Mouse (Mus musculus): Measurements from ENCODE around the gene Cpeb3. TPM values are rescaled to one million over a fixed set of nuclear protein-coding genes. Genes with fewer than 3 reads are reported as not detected.
A peak's percentile ranks its signal among the peaks of the same experiment; 100 is the strongest.

The Cpeb3 gene
- polyA plus RNA-seq, 1 experiment from 2014 or later, result 11.2 TPM

DNA sequence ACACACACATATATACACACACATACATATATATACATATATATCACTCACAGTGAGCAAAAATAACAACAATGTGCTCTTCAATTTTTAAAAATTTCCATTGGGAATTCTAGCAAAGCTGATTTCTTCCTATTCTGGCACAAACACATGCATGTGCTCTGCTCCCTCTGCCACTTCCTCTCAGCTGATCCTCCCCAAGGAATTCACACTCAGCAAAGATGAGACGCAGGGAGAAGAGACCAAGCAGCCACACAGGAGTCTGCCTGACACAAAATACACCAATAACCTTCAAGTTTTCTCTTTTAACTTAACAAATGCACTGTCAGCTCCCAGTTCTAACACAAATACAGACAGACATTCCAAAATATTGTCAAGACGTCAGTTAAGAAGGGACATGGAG is 89.1 kb downstream of the Cpeb3 start:
- Histone ChIP-seq H3K27ac (ENCODE audit: low read length) (no peak overlapping the region), H3K4me3 (ENCODE audit: low read depth, low read length) (no peak overlapping the region), H3K27me3 (ENCODE audit: control insufficient read depth, insufficient read depth, low read depth, low read length) (no peaks in the 10 kb centered on the region), H3K9me3 (replicated peaks; ENCODE audit: control insufficient read depth, low read length, poor library complexity, severe bottlenecking) (no peaks in the 10 kb centered on the region), H3K4me2 (ENCODE audit: low read length) (no peak overlapping the region), H3K36me3 (ENCODE audit: control insufficient read depth, insufficient read depth, low read length) (peaks cover 5% of the 10 kb centered on the region; the same call in 1 of the 2 replicates), H3K9ac (ENCODE audit: low read depth, low read length) (no peak overlapping the region), H3K4me1 (ENCODE audit: control insufficient read depth, insufficient read depth, low read length) (no peaks in the 10 kb centered on the region)
- 51% methylated on average over 2 of the region's 2 CpGs for WGBS
- ATAC-seq, result no peak

- WGBS, result 93% methylated on average over 1 of the region's 1 CpGs
- H3K4me1 ChIP-seq (ENCODE audit: control insufficient read depth, insufficient read depth, low read length), result no peaks in the 10 kb centered on the region
These were observed 92.6 kb downstream of the Cpeb3 start for GRCm38 (mm10) chr19:37115824-37116223.

DNA sequence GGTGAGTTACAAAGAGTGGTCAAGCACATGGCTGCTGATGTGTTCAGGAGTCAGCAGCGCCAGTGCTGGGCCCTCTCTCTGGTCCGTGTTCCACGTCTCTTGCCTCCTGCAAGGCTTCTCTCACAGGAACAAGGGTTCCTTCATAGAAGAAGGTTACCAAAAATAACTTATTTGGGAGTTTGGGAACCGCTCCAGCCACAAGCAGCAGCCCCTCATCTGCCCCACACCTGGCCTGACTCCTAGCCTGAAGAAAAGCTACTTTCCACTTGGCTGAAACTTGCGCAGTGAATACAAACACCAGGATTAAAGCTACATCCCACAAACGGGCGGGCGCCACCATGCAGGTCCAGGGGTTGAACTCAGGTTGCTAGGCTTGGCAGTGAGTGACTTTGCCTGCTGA is 93.0 kb downstream of the Cpeb3 start:
- ATAC-seq, result no peak
- Histone ChIP-seq H3K4me1 (ENCODE audit: control insufficient read depth, insufficient read depth, low read length) (no peaks in the 10 kb centered on the region), H3K9ac (ENCODE audit: low read depth, low read length) (no peak overlapping the region), H3K27me3 (ENCODE audit: control insufficient read depth, insufficient read depth, low read depth, low read length) (no peaks in the 10 kb centered on the region), H3K27ac (ENCODE audit: low read length) (no peak overlapping the region), H3K9me3 (replicated peaks; ENCODE audit: control insufficient read depth, low read length, poor library complexity, severe bottlenecking) (no peaks in the 10 kb centered on the region), H3K4me2 (ENCODE audit: low read length) (no peak overlapping the region), H3K36me3 (ENCODE audit: control insufficient read depth, insufficient read depth, low read length) (0 out of 2 replicates have a peak, but pooled peaks cover 5% of the 10 kb centered on the region), H3K4me3 (ENCODE audit: low read depth, low read length) (no peak overlapping the region)
- 79% methylated on average over 8 of the region's 8 CpGs for WGBS

More at GRCm38 (mm10) chr19:37115824-37116223, 92.6 kb downstream of the Cpeb3 start:
- no peak overlapping the region for H3K27ac ChIP-seq (ENCODE audit: low read length)
- H3K9me3 ChIP-seq (replicated peaks; ENCODE audit: control insufficient read depth, low read length, poor library complexity, severe bottlenecking), result no peaks in the 10 kb centered on the region
- H3K4me3 ChIP-seq (ENCODE audit: low read depth, low read length), result no peak overlapping the region
- no peaks in the 10 kb centered on the region for H3K27me3 ChIP-seq (ENCODE audit: control insufficient read depth, insufficient read depth, low read depth, low read length)
- no peak overlapping the region for H3K9ac ChIP-seq (ENCODE audit: low read depth, low read length)
- H3K36me3 ChIP-seq (ENCODE audit: control insufficient read depth, insufficient read depth, low read length), result 0 out of 2 replicates have a peak, but pooled peaks cover 5% of the 10 kb centered on the region
- no peak overlapping the region for H3K4me2 ChIP-seq (ENCODE audit: low read length)
- no peak for ATAC-seq

DNA sequence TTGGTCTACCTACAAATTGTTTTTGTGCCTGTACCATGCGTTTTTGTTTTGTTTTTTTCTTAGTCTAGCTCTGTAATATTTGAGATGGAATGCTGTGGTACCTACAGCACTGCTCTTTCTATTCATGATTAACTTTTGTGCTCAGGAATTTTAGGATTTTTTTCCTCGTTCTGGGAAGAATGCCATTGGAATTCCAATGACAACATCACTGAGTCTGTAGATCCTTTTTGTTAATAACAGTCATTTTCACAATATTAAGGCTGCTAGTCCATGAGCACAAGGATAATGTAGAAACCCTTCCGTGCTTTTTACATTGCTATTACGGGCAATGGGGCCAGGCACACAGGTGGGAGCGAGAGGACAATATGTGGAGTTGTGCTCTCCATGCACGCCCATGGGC is 96.6 kb downstream of the Cpeb3 start:
- H3K9me3 ChIP-seq (replicated peaks; ENCODE audit: control insufficient read depth, low read length, poor library complexity, severe bottlenecking), result no peaks in the 10 kb centered on the region
- H3K4me3 ChIP-seq (ENCODE audit: low read depth, low read length), result no peak overlapping the region
- 89% methylated on average over 6 of the region's 6 CpGs for WGBS
- no peaks in the 10 kb centered on the region for H3K27me3 ChIP-seq (ENCODE audit: control insufficient read depth, insufficient read depth, low read depth, low read length)
- H3K9ac ChIP-seq (ENCODE audit: low read depth, low read length), result no peak overlapping the region
- 0 out of 2 replicates have a peak, but pooled peaks cover 5% of the 10 kb centered on the region for H3K36me3 ChIP-seq (ENCODE audit: control insufficient read depth, insufficient read depth, low read length)
- H3K4me1 ChIP-seq (ENCODE audit: control insufficient read depth, insufficient read depth, low read length), result no peaks in the 10 kb centered on the region
- no peak overlapping the region for H3K27ac ChIP-seq (ENCODE audit: low read length)
- ATAC-seq, result no peak
- no peak overlapping the region for H3K4me2 ChIP-seq (ENCODE audit: low read length)

GRCm38 (mm10) chr19:37110494-37110893 is 97.9 kb downstream of the Cpeb3 start:
- Histone ChIP-seq H3K4me2 (ENCODE audit: low read length) (no peak overlapping the region), H3K27ac (ENCODE audit: low read length) (no peak overlapping the region), H3K4me3 (ENCODE audit: low read depth, low read length) (no peak overlapping the region), H3K9ac (ENCODE audit: low read depth, low read length) (no peak overlapping the region), H3K27me3 (ENCODE audit: control insufficient read depth, insufficient read depth, low read depth, low read length) (no peaks in the 10 kb centered on the region), H3K4me1 (ENCODE audit: control insufficient read depth, insufficient read depth, low read length) (no peaks in the 10 kb centered on the region), H3K36me3 (ENCODE audit: control insufficient read depth, insufficient read depth, low read length) (no peaks in the 10 kb centered on the region), H3K9me3 (replicated peaks; ENCODE audit: control insufficient read depth, low read length, poor library complexity, severe bottlenecking) (no peaks in the 10 kb centered on the region)
- ATAC-seq, result no peak
- WGBS, result 79% methylated on average over 1 of the region's 1 CpGs

DNA sequence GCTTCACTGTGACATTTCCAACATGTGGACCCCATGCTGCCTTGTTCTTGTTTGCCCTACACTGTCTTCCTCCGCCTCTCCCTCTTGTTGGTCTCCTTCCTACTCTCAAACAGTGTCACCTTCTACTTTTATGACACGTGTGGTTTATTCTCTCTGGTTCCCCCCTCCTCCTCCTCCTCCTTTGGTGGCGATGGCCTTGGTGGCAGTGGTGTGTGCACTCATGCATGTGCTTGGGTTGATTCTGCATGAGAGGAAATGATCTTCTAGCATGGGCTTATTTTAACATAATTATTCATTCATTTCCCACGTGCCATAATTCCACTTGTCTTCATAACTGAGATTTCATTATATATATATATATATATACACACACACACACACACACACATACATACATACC is 98.5 kb downstream of the Cpeb3 start:
- no peak overlapping the region for H3K9ac ChIP-seq (ENCODE audit: low read depth, low read length)
- H3K4me1 ChIP-seq (ENCODE audit: control insufficient read depth, insufficient read depth, low read length), result no peaks in the 10 kb centered on the region
- no peak overlapping the region for H3K27ac ChIP-seq (ENCODE audit: low read length)
- no peaks in the 10 kb centered on the region for H3K36me3 ChIP-seq (ENCODE audit: control insufficient read depth, insufficient read depth, low read length)
- H3K27me3 ChIP-seq (ENCODE audit: control insufficient read depth, insufficient read depth, low read depth, low read length), result no peaks in the 10 kb centered on the region
- WGBS, result 81% methylated on average over 4 of the region's 4 CpGs
- H3K4me2 ChIP-seq (ENCODE audit: low read length), result no peak overlapping the region
- no peak for ATAC-seq
- no peaks in the 10 kb centered on the region for H3K9me3 ChIP-seq (replicated peaks; ENCODE audit: control insufficient read depth, low read length, poor library complexity, severe bottlenecking)
- H3K4me3 ChIP-seq (ENCODE audit: low read depth, low read length), result no peak overlapping the region

- WGBS, result 76% methylated on average over 2 of the region's 2 CpGs
- Histone ChIP-seq H3K36me3 (ENCODE audit: control insufficient read depth, insufficient read depth, low read length) (no peaks in the 10 kb centered on the region), H3K4me3 (ENCODE audit: low read depth, low read length) (no peak overlapping the region), H3K9ac (ENCODE audit: low read depth, low read length) (no peak overlapping the region), H3K27ac (ENCODE audit: low read length) (no peak overlapping the region), H3K4me1 (ENCODE audit: control insufficient read depth, insufficient read depth, low read length) (no peaks in the 10 kb centered on the region), H3K4me2 (ENCODE audit: low read length) (no peak overlapping the region), H3K27me3 (ENCODE audit: control insufficient read depth, insufficient read depth, low read depth, low read length) (no peaks in the 10 kb centered on the region), H3K9me3 (replicated peaks; ENCODE audit: control insufficient read depth, low read length, poor library complexity, severe bottlenecking) (no peaks in the 10 kb centered on the region)
- peak; percentile 39; the same call in 1 of the 2 replicates for ATAC-seq
These were observed 107.7 kb downstream of the Cpeb3 start for GRCm38 (mm10) chr19:37100689-37101088.

DNA sequence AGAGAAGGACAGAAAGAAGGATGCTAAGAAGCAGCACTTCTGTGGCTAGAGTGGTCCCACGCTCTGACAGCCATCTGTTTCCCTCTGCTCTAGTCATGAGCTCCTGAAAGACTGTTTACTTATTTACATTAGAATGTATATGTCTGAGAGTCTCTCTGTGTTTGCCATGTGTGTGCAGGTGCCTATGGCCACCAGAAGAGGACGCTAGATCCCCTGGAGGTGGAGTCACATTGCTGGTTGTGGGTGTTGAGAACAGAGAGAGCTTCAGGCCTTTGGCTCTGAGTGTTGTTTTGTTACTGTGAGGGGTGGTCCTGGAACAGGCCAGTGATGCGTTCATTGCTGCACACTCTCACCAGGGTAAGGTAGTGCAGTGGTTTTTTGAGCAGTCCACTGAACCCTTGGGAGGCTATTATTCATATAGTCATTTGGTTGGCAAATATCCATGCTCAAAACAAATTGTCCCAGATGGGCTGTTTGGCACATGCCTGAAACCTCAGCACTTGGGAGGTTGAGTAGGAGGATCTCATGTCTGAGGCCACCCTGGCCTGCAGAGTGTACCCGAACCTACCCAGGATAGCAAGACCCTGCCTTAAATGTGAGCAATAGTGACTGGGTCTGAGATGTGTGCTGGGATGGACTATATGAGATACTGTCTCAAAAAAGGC is 112.6 kb downstream of the Cpeb3 start:
- Histone ChIP-seq H3K9me3 (replicated peaks; ENCODE audit: control insufficient read depth, low read length, poor library complexity, severe bottlenecking) (no peaks in the 10 kb centered on the region), H3K27ac (ENCODE audit: low read length) (no peak overlapping the region), H3K27me3 (ENCODE audit: control insufficient read depth, insufficient read depth, low read depth, low read length) (no peaks in the 10 kb centered on the region), H3K4me2 (ENCODE audit: low read length) (no peak overlapping the region), H3K36me3 (ENCODE audit: control insufficient read depth, insufficient read depth, low read length) (no peaks in the 10 kb centered on the region), H3K4me1 (ENCODE audit: control insufficient read depth, insufficient read depth, low read length) (peaks cover 4% of the 10 kb centered on the region), H3K4me3 (ENCODE audit: low read depth, low read length) (no peak overlapping the region), H3K9ac (ENCODE audit: low read depth, low read length) (no peak overlapping the region)
- ATAC-seq, result no peak
- WGBS, result 74% methylated on average over 4 of the region's 4 CpGs

- H3K27me3 ChIP-seq (ENCODE audit: control insufficient read depth, insufficient read depth, low read depth, low read length), result no peaks in the 10 kb centered on the region
- H3K27ac ChIP-seq (ENCODE audit: low read length), result no peak overlapping the region
- H3K9ac ChIP-seq (ENCODE audit: low read depth, low read length), result no peak overlapping the region
- ATAC-seq, result no peak
- WGBS, result 93% methylated on average over 3 of the region's 3 CpGs
- no peak overlapping the region for H3K4me3 ChIP-seq (ENCODE audit: low read depth, low read length)
- peaks cover 15% of the 10 kb centered on the region for H3K4me1 ChIP-seq (ENCODE audit: control insufficient read depth, insufficient read depth, low read length)
- H3K36me3 ChIP-seq (ENCODE audit: control insufficient read depth, insufficient read depth, low read length), result no peaks in the 10 kb centered on the region
- H3K9me3 ChIP-seq (replicated peaks; ENCODE audit: control insufficient read depth, low read length, poor library complexity, severe bottlenecking), result no peaks in the 10 kb centered on the region
- no peak overlapping the region for H3K4me2 ChIP-seq (ENCODE audit: low read length)
These were observed 115.2 kb downstream of the Cpeb3 start for GRCm38 (mm10) chr19:37093181-37093580.

Measured in midbrain, embryonic 16.5 days (tissue).